Mouse (Mus musculus) cerebellum, postnatal 25 days (tissue): ENCODE measurements around the gene Qrsl1.

Experiments
- DNase-seq, 2 experiments: peaks; one replicate each; pipeline ENCODE4 v3.0.0; 2021; ENCODE audit warnings: mixed read lengths in 2 of 2

Qrsl1 gene

DNA sequence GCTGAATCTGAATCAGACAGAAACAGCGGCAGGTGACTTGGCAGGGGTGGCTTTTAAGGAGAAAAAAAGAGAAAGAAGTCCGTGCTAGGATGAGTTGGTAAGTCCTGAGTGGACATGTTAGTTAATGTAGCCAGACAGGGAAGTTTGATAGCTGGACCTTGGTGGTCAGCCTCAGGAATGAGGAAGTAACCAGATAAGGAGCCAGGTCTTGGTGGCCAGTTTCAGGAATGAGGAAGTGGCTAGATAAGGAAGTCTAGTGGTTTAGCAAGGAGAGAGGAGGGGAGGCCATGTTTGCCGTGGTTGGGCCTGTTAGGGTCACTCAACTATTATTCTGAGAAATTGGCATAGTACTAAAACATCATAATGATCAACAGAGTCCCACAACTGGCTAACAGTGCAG is 45.2 kb downstream of the Qrsl1 start:
- no peak for DNase-seq

DNA sequence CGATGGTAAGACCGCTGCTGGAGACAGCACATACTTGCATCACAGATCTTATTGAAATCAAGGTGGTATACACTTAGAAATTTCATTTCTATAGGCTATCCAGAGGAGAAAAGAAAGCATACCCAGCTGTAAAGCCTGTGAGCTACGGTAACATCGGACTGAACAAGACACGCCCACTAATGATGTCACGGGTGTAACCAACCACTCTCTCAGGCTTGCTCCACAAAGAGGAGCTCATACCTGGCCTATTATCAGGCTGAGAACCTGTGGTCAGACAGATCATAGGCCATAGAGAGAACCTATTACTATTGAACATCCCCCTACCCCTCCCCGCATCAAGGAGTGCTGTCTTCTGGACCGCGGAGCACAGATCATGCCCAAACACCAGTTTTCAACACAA is 45.6 kb downstream of the Qrsl1 start:
- no peak for DNase-seq

DNA sequence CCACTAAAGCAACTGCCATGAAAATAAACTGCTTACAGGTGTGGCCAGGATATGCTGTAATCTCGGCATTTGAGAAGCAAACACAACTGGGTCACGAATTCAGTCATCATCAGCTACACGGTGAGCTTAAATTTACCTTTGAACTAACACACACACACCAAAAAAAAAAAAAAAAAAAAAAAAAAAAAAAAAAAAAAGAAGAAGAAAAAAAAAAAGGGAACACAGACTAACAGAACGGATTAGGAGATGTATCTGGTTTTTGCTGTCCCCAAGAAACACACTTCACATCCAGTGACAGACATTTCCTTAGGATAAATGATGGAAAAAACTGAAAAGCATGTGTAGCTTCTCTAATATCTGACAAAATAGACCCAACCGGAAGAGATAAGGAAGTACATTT is 49.6 kb downstream of the Qrsl1 start:
- no peak for DNase-seq

DNA sequence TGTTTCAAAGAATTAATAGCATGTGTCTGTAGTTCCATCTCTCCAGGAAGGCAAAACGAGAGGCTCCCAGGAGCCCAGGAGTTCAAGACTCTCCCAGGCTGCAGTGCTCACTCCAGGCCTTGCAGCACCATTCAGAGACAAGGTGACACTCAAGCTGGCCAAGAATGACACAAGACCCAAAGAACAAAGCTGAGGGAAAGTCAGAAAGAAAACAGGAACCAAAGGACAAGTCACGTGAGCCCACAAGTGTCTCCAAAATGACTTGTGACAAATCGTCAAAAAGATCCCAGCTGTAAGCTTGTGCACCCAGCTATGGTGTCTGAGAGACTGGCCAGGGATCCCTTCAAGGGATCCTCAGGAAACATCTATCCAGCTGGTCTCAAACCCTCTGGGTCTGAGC is 52.1 kb downstream of the Qrsl1 start:
- no peak for DNase-seq

GRCm38 (mm10) chr10:43846141-43846622 is 55.4 kb downstream of the Qrsl1 start:
- DNase-seq: no peak

- DNase-seq: no peak
Observed at GRCm38 (mm10) chr10:43845442-43845841, 56.1 kb downstream of the Qrsl1 start.

DNA sequence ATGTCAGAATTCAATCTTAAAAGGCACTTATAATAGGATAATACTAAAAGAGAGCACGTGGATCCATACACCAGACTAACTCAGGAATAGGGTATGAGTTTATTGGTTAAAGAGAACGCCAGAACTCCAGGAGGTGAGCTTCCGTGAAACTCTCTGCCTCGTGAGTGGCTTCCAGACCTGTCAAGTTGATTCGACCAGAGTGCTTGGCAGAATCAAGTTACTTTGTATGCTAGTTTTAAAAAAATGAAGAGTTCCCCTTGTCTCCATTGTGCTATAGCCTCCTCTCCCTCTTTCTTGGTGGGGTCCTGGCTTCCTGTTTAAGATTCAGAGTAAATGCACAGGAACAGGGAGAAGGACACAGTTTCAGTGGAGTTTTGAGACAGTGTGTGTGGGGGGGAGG is 60.1 kb downstream of the Qrsl1 start:
- no peak for DNase-seq

DNA sequence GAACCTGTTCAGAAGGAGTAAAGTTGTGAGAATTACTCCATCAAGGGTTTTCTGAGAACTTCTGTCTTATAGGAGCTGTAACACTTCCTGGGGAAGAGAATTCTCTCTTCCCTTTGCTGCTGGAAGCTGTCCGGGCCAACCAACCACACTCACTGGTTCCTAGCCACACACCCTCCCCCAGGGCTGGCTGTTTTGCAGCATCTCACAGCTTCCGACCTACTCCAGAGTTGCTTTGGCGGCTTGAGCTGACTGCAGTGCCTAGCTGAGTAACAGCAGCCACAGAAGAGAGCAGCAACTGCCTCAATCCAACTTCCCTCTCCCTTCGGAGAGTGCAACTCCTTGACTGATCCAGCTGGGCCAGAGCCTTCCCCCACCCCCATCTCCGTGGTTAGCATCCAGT is 68.7 kb downstream of the Qrsl1 start:
- no peak for DNase-seq

GRCm38 (mm10) chr10:43830251-43831018 is 71.1 kb downstream of the Qrsl1 start:
- no peak for DNase-seq

DNA sequence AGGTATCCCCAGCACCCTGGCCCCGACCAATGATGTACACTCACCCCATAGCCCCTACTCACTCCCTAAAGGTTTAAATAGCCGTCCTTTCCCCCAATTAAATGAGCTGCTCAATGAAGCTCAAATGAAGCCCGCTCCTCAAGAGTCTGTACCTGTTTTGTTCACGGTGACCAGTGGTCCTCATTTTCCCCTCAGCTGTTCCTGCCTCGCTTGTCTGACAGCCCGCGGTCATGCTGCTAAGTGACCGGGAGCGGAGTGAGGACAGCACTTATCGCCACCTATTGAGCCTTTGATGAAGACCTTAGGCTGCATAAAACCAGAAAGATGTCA is 72.9 kb downstream of the Qrsl1 start:
- no peak for DNase-seq

GRCm38 (mm10) chr10:43827958-43828685 is 73.4 kb downstream of the Qrsl1 start:
- DNase-seq: no peak

DNA sequence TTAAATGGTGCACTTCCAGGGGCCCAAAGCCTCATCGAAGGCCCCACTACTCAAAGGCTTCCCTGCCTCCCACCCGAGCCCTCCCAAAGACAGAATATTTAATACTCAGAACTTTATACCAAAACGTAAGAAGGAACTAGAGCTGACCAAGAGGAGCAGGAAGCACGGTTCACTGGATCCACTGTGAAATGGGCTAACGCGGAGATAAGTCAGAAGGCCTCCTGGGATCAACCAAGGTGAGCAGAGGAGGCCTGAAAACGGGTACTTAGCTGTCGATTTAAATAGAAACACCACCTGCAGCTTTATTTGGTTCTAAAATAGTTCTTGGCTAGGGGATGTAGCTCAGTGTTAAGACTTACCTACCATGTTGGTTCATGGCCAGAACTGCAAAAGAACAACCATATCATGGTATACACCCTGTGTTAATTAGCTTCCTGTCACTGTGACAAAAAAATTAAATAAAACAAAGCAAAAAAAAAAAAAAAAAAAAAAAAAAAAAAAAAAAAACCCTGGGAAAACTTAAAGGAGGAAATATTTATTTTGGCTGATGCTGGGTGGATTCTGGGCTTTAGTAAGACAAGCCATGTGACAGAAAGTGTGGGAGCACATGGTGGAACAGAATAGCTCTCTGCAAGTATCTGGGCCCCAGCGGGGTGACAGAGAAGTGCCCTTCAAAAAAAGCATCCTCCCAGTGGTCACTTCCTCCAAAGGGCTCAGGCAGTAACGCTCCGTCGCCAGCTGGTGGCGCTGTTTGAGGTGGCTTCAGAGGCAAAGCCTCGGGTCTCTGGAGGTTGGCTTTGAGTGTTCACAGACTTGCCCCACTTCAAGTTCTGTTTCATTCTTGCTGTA is 74.5 kb downstream of the Qrsl1 start:
- peak in 1 of 2 experiments; percentile 14 for DNase-seq

DNA sequence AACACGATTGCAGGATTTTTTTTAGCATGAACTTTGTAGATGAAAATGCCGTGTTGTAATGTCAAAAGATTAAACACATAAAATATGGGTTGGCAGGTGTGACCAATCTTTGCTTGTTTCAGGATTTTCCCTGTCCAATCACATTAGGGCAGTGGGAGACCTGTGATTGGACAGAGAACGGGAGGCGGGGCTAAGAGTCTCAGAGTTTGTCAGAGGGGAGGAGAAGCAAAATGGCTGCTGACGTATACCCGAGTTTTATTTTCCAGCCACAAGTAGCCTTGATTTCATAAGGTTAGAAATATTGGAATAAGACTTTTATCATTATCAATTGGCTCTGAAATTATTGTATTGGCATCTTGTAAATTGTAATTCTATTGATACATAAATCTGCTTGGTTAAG is 75.8 kb downstream of the Qrsl1 start:
- no peak for DNase-seq

- no peak for DNase-seq
Observed at GRCm38 (mm10) chr10:43824713-43825112, 76.8 kb downstream of the Qrsl1 start.
